Mouse (Mus musculus): ENCODE measurements at regions not wholly inside any gene's neighbourhood (a gene's known extent, or its start where the extent isn't known, plus 50 kb on each side); places are given as distances from the start of the nearest gene placed in this dataset. TPM values are rescaled to one million over a fixed set of nuclear protein-coding genes. Genes with fewer than 3 reads are reported as not detected.

DNA sequence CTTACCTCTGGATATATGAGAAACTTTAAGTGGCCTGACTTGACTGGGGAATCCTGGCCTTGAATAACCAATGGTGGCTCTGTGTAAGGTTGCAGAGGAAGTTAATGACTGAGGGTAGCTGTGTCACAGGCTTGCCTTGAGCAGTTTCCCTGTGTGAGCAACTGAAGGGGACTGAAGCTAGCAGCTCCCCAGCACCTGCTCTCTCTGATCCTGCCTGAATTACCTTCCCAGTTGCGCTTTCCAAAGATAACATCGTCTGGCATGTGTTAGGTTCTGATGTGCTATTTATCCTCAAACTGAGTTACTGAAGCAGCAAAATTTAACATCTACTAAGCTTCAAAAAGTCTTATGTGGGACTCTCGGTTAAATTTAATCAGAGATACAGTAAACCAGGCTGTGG, 56.1 kb upstream of the Arpp21 start:
- H3K27me3 ChIP-seq = no peaks in the 10 kb centered on the region
- H3K4me3 ChIP-seq = no peak overlapping the region
- no peaks in the 10 kb centered on the region for H3K9me3 ChIP-seq
- no peaks in the 10 kb centered on the region for H3K4me1 ChIP-seq
- no peak for ATAC-seq (replicated peaks)
- no peak overlapping the region for H3K27ac ChIP-seq (replicated peaks)
- WGBS = 87% methylated on average over 3 of the region's 3 CpGs
- no peak overlapping the region for H3K4me2 ChIP-seq (replicated peaks)
- H3K9ac ChIP-seq (replicated peaks) = no peak overlapping the region
- H3K36me3 ChIP-seq = no peaks in the 10 kb centered on the region

Small RNAs in the stretch of these regions (microRNA-seq; reads per million reads assigned to microRNA genes)
- not detected for gene Gm27847
